Mouse (Mus musculus): ENCODE measurements at regions not wholly inside any gene's neighbourhood (a gene's known extent, or its start where the extent isn't known, plus 50 kb on each side); places are given as distances from the start of the nearest gene placed in this dataset.

DNA sequence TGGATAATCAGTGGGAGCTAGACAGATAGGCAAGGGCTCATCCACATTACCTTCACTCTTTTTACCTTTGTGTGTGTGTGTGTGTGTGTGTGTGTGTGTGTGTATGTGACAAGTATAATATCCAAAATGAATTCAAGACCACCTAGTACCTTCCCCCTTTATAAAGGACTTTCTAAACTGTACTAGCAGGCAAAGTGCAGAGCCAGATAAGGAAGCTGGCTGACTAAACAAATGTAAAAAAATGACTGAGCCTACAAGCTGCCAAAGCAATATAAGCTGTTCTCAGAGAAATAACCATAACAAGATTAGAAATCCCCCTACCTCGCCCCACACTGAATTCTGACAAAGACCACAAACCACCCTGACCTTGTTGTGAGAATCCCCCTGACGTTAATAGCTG lies 586.8 kb upstream of the Chrm3 start:
- Histone ChIP-seq H3K27ac (ENCODE audit: control insufficient read depth, low read depth, low read length) (peak overlapping the region; percentile 43; the same call in 1 of the 2 replicates), H3K9me3 (replicated peaks; ENCODE audit: insufficient read depth, low read length) (no peaks in the 10 kb centered on the region), H3K4me3 (ENCODE audit: control insufficient read depth in 1 of 2, insufficient read depth in 1 of 2, low read depth in 2 of 2, low read length in 2 of 2) (no peak overlapping the region), H3K27me3 (ENCODE audit: control insufficient read depth in 1 of 2, insufficient read depth in 2 of 2, low read length in 2 of 2) (no peaks in the 10 kb centered on the region), H3K9ac (ENCODE audit: control insufficient read depth, low read depth, low read length, poor library complexity, severe bottlenecking) (no peak overlapping the region), H3K36me3 (ENCODE audit: control insufficient read depth in 1 of 2, insufficient read depth in 2 of 2, low read length in 2 of 2) (peaks cover 0 to 29% of the 10 kb centered on the region in 2 experiments; a peak in 2 of 4 replicates), H3K79me2 (ENCODE audit: control insufficient read depth, insufficient read depth, low read length, poor library complexity) (no peaks in the 10 kb centered on the region), H3K4me1 (ENCODE audit: control insufficient read depth in 1 of 2, insufficient read depth in 2 of 2, low read length in 2 of 2) (peaks cover 12 to 19% of the 10 kb centered on the region in 2 experiments)
- TF ChIP-seq MXI1 (IDR thresholded peaks at IDR 0.05; ENCODE audit: low read depth, low read length) (no peak), ZNF384 (IDR thresholded peaks at IDR 0.05; ENCODE audit: low read depth, low read length) (peak; percentile 71), CHD1 (IDR thresholded peaks at IDR 0.05; ENCODE audit: low read depth, low read length) (no peak), TBP (IDR thresholded peaks at IDR 0.05; ENCODE audit: low read depth, low read length) (no peak), EP300 (IDR thresholded peaks at IDR 0.05; ENCODE audit: low read depth in 1 of 2, low read length in 2 of 2) (peak in 1 of 2 experiments; percentile 37; a peak in 1 of 4 replicates), MAZ (IDR thresholded peaks at IDR 0.05; ENCODE audit: low read depth, low read length) (no peak), ZMIZ1 (IDR thresholded peaks at IDR 0.05; ENCODE audit: low read depth, low read length) (no peak), GATA1 (IDR thresholded peaks at IDR 0.05; ENCODE audit: low read depth, low read length) (peak; percentile 63), SMC3 (IDR thresholded peaks at IDR 0.05; ENCODE audit: low read depth, low read length) (no peak)
- DNase-seq (ENCODE audit: low read depth, low spot score), result peak; percentile 47

- TF ChIP-seq MAX (IDR thresholded peaks at IDR 0.05; ENCODE audit: low read length), result no peak
- no peak for TF ChIP-seq CHD2 (IDR thresholded peaks at IDR 0.05; ENCODE audit: low read length)
- TF ChIP-seq EP300 (IDR thresholded peaks at IDR 0.05; ENCODE audit: low read depth in 1 of 2, low read length in 2 of 2), result no peak
- TF ChIP-seq POLR2AphosphoS5 (IDR thresholded peaks at IDR 0.05; ENCODE audit: borderline replicate concordance, low read depth, low read length), result no peak
- TF ChIP-seq GABPA (IDR thresholded peaks at IDR 0.05; ENCODE audit: low read depth, low read length), result no peak
- no peak for TF ChIP-seq KAT2A (conservative IDR thresholded peaks at IDR 0.05; ENCODE audit: low read depth, low read length)
- no peak for TF ChIP-seq MXI1 (IDR thresholded peaks at IDR 0.05; ENCODE audit: low read depth, low read length)
- no peak for TF ChIP-seq E2F4 (IDR thresholded peaks at IDR 0.05; ENCODE audit: borderline replicate concordance, low read depth, low read length)
- TF ChIP-seq ZNF384 (IDR thresholded peaks at IDR 0.05; ENCODE audit: low read depth, low read length), result no peak
- TF ChIP-seq MAZ (IDR thresholded peaks at IDR 0.05; ENCODE audit: low read depth, low read length), result no peak
- no peak for TF ChIP-seq TCF12 (IDR thresholded peaks at IDR 0.05; ENCODE audit: low read depth, low read length)
- no peak for TF ChIP-seq USF2 (IDR thresholded peaks at IDR 0.05; ENCODE audit: borderline replicate concordance in 1 of 2, insufficient read depth in 1 of 2, low read depth in 1 of 2, low read length in 2 of 2)
- TF ChIP-seq MYB (IDR thresholded peaks at IDR 0.05; ENCODE audit: low read depth, low read length), result no peak
- no peak for TF ChIP-seq TBP (IDR thresholded peaks at IDR 0.05; ENCODE audit: low read depth, low read length)
- TF ChIP-seq ETS1 (IDR thresholded peaks at IDR 0.05; ENCODE audit: low read depth, low read length), result no peak
- TF ChIP-seq NELFE (IDR thresholded peaks at IDR 0.05; ENCODE audit: low read depth, low read length), result no peak
- no peak for TF ChIP-seq NRF1 (IDR thresholded peaks at IDR 0.05; ENCODE audit: insufficient read depth, low read depth, low read length, poor library complexity, severe bottlenecking)
- TF ChIP-seq SIN3A (IDR thresholded peaks at IDR 0.05; ENCODE audit: low read length), result no peak
- no peak for TF ChIP-seq ZC3H11A (IDR thresholded peaks at IDR 0.05; ENCODE audit: low read depth, low read length)
- no peaks in the 10 kb centered on the region for H3K79me2 ChIP-seq (ENCODE audit: control insufficient read depth, insufficient read depth, low read length, poor library complexity)
- H3K9me3 ChIP-seq (replicated peaks; ENCODE audit: insufficient read depth, low read length), result no peaks in the 10 kb centered on the region
- no peaks in the 10 kb centered on the region for H3K27me3 ChIP-seq (ENCODE audit: control insufficient read depth in 1 of 2, insufficient read depth in 2 of 2, low read length in 2 of 2)
- H3K4me1 ChIP-seq (ENCODE audit: control insufficient read depth in 1 of 2, insufficient read depth in 2 of 2, low read length in 2 of 2), result peaks cover 3 to 8% of the 10 kb centered on the region in 2 experiments; a peak in 3 of 4 replicates
- no peak overlapping the region for H3K9ac ChIP-seq (ENCODE audit: control insufficient read depth, low read depth, low read length, poor library complexity, severe bottlenecking)
- no peak overlapping the region for H3K4me3 ChIP-seq (ENCODE audit: control insufficient read depth in 1 of 2, insufficient read depth in 1 of 2, low read depth in 2 of 2, low read length in 2 of 2)
- H3K27ac ChIP-seq (ENCODE audit: control insufficient read depth, low read depth, low read length), result no peak overlapping the region
- peaks cover 0 to 12% of the 10 kb centered on the region in 2 experiments; a peak in 2 of 4 replicates for H3K36me3 ChIP-seq (ENCODE audit: control insufficient read depth in 1 of 2, insufficient read depth in 2 of 2, low read length in 2 of 2)
- DNase-seq (ENCODE audit: low read depth, low spot score), result no peak
Observed at GRCm38 (mm10) chr13:10943877-10944276, 583.2 kb upstream of the Chrm3 start.

Measured in MEL (cell line).